Mouse (Mus musculus): ENCODE results near the gene Ftl1.

- TF ChIP-seq GATA1 (IDR thresholded peaks at IDR 0.05; ENCODE audit: low read length), result no peak
- TF ChIP-seq TAL1 (IDR thresholded peaks at IDR 0.05; ENCODE audit: low read length), result no peak
Observed at GRCm38 (mm10) chr7:45435038-45435437, 24.6 kb downstream of the Ftl1 start.
